Mouse (Mus musculus): ENCODE data around the gene Ing3.

The Ing3 gene

GRCm38 (mm10) chr6:21949226-21949731, at the start of gene Ing3:
Gene Ing3 (plus strand): TSS chr6:21949571.
- DNase-seq (ENCODE audit: low spot score) = peak; percentile 99

- DNase-seq (ENCODE audit: low spot score) = no peak
These were observed 39.7 kb upstream of the Ing3 start for GRCm38 (mm10) chr6:21909720-21910119.

GRCm38 (mm10) chr6:21910804-21911203, 38.6 kb upstream of the Ing3 start:
- DNase-seq (ENCODE audit: low spot score) = no peak

DNA sequence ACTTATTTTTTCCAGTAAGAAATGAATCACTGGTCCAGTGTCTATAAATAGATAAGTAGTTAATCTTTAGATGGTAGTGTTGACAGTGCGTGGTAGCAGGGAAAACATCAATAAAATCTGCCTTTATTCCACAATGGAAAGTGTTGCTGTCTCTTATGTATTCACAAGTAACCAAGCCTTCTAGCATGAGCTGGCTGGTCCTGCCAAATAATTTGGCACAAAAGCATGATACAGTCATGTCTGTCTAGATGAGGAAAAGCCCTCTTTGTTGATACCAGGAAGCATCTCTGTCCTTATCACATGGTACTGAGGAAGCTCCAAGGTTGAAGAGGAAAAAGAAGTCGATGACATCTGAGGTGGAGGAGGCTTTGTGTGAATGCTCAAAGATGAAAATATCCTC, 32.8 kb upstream of the Ing3 start:
- no peak for DNase-seq (ENCODE audit: low spot score)

GRCm38 (mm10) chr6:21924150-21924549, 25.2 kb upstream of the Ing3 start:
- DNase-seq (ENCODE audit: low spot score) = no peak

GRCm38 (mm10) chr6:21937981-21938635, 11.3 kb upstream of the Ing3 start:
- DNase-seq (ENCODE audit: low spot score) = no peak

DNA sequence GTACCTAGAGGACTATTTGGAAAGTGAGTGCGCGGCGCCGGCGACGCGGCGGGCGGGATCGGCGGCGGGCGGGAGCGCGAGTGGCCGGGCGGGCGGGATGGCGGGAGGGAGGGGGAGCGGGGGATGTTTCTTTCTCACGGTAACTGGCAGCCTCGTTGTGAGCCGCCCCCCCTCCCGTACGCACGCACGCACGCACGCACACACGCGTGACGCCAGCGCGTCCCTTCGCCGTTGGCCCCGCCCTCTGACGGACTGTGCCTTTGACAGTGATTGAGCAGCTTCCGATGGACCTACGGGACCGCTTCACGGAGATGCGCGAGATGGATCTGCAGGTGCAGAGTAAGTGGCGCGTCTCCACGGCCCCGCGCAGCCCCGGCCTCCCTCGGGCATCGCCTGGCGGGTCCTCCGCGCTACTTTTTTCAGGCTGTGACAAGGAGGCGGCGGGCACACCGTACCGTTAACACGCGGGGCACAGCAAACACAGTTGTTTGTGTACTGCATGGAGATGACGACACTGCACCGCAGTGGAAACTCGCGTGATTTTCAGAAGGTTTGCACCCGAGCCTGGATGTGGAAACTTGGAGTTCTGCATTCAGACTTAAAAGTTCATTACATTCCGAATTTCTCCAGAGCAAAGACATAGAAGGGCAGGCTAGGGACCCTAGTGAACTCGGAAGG, 539 bp downstream of the Ing3 start:
- peak; percentile 97 for DNase-seq (ENCODE audit: low spot score)

DNA sequence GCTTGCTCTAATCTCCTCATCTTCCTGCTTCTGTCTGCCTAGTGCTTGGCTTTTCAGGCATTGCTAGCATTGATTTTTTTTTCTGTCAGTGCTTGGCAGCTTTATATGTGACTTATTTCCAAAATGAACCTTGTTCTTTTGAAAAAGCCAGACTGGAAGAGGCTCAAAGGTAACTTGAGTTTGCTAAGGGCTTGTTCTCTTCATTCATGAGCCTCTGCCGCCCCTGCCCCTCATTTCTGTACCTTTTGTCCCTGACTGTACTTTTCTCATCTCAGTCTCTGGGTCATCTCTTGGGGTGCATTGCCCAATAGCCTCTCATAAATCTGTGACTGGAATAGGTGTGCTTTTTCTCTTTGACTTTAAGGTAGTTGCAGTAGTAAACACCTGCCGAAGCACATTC, 1.3 kb downstream of the Ing3 start:
- no peak for DNase-seq (ENCODE audit: low spot score)

DNA sequence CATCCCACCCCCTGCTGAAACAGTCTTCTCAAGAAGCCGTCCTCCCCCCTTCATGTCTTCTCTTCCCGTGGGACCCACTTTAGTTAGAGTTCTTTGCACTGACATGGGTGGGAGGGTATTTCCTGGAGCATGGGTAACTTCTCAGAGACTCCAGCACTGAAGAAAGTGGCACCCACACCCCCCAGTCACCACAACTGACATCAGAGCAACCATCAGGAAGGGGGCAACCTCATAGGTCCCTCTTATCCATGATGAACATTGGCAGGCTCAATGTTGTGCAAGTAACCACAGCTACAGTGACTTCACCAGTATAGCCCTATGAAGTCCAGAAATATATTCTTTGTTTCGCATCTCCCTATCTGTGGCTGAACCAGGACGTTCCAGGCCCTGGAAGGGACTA, 6.1 kb downstream of the Ing3 start:
- no peak for DNase-seq (ENCODE audit: low spot score)

DNA sequence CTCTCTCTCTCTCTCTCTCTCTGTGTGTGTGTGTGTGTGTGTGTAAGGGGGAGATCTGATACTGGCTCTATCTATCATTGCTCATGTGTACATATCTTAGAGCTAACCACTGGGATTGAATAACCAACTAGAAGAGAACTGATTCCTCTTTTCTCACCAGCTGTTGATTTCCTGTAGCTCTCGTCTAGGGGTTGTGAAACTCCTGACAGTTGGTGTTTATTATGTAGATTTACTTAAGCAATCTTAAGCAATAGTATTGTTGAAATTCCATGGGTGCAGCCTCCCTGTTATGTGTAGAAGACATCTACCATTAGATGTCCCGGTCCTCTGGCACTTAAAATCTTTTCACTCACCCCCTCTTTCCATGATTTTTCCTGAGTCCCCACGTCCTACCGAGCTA, 9.6 kb downstream of the Ing3 start:
- no peak for DNase-seq (ENCODE audit: low spot score)

DNA sequence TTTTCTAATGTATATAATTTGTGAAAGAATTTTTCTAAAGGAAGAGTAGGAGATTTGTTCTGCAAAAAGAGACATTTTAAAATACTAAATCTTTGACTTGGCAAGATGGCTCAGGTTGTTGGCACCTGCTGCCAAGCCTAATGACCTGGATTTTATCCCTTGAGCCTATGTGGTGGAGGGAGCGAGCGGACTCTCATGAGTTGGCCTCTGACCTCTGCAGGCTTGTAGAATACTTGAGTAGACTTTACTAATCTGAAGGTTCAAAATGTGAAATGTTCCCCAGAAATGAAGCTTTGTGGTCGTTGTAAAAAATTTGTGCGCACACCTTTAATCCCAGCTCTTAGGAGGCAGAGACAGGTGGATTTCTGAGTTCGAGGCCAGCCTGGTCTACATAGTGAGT, 10.5 kb downstream of the Ing3 start:
- no peak for DNase-seq (ENCODE audit: low spot score)

DNA sequence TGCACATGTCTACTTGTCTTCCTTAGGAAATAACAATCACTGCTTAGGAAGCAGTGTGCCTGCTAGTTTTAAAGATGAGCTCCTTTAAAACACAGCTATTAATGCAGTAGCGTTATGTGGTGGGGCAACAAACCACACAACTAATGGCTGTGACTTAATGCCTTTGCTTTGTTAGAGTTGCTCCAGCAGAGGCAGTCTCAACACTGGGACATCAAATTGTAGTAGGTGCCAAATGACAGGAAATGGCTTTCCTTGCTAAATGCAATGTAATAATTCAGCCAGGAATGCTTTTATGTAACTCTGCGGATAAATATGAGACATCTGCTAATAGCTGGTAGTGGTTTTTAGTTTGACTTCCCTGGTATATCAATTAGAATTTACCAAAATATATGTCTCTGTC, 28.2 kb downstream of the Ing3 start:
- no peak for DNase-seq (ENCODE audit: low spot score)

DNA sequence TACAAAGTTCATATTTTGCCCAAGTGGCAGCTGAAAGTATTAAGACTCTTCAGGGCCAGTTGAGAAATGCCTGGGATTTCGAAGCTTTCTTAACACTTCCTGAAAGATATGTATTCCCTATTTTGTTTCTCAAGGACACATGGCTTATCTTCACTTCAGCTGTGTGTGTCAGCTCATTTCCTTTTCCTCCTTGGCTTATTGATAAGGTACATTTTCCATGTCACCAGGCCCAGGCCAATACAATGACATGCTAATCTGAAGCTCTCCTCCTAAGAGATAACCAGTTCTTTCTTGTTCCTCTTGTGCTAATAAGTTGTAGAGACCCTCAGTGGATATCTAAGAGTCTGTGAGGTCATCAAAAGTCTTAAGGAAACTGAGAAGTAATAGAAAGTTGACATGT, 31.7 kb downstream of the Ing3 start:
- DNase-seq (ENCODE audit: low spot score) = no peak

DNA sequence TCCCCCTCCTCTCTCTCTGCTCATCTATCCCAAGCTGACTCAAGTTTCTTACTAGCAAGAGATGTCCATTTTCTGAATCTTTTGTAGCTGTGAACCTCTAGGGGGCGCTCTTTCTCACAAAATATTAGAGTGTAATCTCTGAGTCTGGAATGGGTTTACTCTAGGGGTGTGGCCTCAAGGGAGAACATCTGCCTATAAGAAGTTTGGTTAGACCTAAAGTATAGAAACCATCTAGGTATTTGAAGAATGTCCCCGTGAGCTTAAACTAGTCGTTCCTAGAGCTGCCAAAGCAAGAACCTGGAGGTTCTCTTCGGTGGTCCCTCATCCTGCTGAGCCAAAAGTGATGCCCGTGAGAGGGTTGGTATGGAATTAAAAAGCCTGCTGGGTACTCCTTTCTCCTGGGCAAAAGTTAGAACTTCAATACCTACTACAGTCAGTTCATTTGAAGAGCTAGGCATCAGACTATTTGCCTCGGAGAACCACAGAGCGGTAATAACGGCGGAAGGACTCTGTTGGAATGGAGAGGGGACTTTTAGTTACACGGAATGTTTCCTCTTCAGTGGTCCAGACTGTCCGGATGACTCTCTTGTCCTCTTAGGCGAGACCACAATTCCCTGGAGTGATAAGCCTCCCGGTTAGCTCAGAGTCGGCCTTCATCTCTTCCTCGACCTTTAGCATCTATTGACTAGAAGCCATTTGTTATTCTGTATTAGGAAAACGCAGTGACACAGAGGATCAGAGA, 35.8 kb downstream of the Ing3 start:
- DNase-seq (ENCODE audit: low spot score) = peak; percentile 58

GRCm38 (mm10) chr6:21985732-21986540, 36.6 kb downstream of the Ing3 start, which contains the start of gene Cped1:
Gene Cped1 (plus strand): TSS chr6:21985916.
- no peak for DNase-seq (ENCODE audit: low spot score)

- DNase-seq (ENCODE audit: low spot score) = no peak
These were observed 37.4 kb downstream of the Ing3 start for GRCm38 (mm10) chr6:21986660-21987331.

DNA sequence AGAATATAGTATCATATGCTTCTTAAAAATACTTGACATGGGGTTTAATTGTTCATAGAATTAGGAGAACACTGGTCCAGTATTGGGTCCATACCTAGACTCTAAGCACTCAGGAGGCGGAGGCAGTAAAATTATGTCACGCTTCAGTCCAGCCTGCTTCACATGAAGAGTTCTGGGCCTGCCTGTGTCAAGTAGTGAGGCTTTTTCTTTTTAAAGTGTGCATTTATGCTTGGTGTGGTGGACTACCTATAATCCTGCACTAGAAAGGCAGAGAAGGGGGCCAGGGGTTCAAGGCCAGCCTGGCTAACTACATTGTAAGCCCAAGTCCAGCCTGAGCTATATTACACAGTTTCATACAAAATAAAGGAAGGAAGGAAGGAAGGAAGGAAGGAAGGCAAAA, 38.2 kb downstream of the Ing3 start:
- no peak for DNase-seq (ENCODE audit: low spot score)

- DNase-seq (ENCODE audit: low spot score) = no peak
These were observed 38.9 kb downstream of the Ing3 start for GRCm38 (mm10) chr6:21988296-21988695.

- no peak for DNase-seq (ENCODE audit: low spot score)
These were observed 39.7 kb downstream of the Ing3 start for GRCm38 (mm10) chr6:21989081-21989480.

GRCm38 (mm10) chr6:21990181-21991135, 41.1 kb downstream of the Ing3 start:
- no peak for DNase-seq (ENCODE audit: low spot score)

Data from testis, postnatal 14 days (tissue).